Mouse (Mus musculus): ENCODE results near the gene 4931428F04Rik. TPM values are rescaled to one million over a fixed set of nuclear protein-coding genes. Genes with fewer than 3 reads are reported as not detected.

Gene 4931428F04Rik
- polyA plus RNA-seq, 1 experiment from 2014 or later = 114 TPM

MicroRNAs within 50 kb of the gene (microRNA counts, 519-probe panel; counts per million panel counts)
- 3,478 counts per million, percentile 44 among the panel's probes with 10 or more counts for microRNA mmu-miR-328

Small RNAs within 50 kb of the gene (microRNA-seq; reads per million reads assigned to microRNA genes)
- not detected for gene Gm27320
- 359 reads per million, percentile 64 among the genes with 10 or more reads in this experiment for gene Mir328

Other genes with a start within 250 kb of the 4931428F04Rik start
- not detected in 2 replicates for gene Ces3a, start 241.3 kb downstream of the 4931428F04Rik start, polyA plus RNA-seq (2015; fragmentation: Nextera tagmentation; extraction: Ambion mirVana)
- gene Ces3b, start 206.1 kb downstream of the 4931428F04Rik start, polyA plus RNA-seq (2015; fragmentation: Nextera tagmentation; extraction: Ambion mirVana) = not detected in 2 replicates
- not detected in 2 replicates for gene Ces4a, start 158.1 kb downstream of the 4931428F04Rik start, polyA plus RNA-seq (2015; fragmentation: Nextera tagmentation; extraction: Ambion mirVana)
- 33.0 and 35.6 TPM in 2 replicates for gene Cbfb, start 119.2 kb downstream of the 4931428F04Rik start, polyA plus RNA-seq (2015; fragmentation: Nextera tagmentation; extraction: Ambion mirVana)
- gene D230025D16Rik, start 64.7 kb downstream of the 4931428F04Rik start, polyA plus RNA-seq (2015; fragmentation: Nextera tagmentation; extraction: Ambion mirVana) = 27.4 and 29.5 TPM in 2 replicates
- 6.2 and 6.7 TPM in 2 replicates for gene B3gnt9, start 34.7 kb downstream of the 4931428F04Rik start, polyA plus RNA-seq (2015; fragmentation: Nextera tagmentation; extraction: Ambion mirVana)
- gene Tradd, start 25.3 kb downstream of the 4931428F04Rik start, polyA plus RNA-seq (2015; fragmentation: Nextera tagmentation; extraction: Ambion mirVana) = 19.9 and 21.1 TPM in 2 replicates
- 1.1 and 1.2 TPM in 2 replicates for gene Fbxl8, start 25.2 kb downstream of the 4931428F04Rik start, polyA plus RNA-seq (2015; fragmentation: Nextera tagmentation; extraction: Ambion mirVana)
- 0.27 and 0.44 TPM in 2 replicates for gene Hsf4, start 20.1 kb downstream of the 4931428F04Rik start, polyA plus RNA-seq (2015; fragmentation: Nextera tagmentation; extraction: Ambion mirVana)
- gene Nol3, start 13.7 kb downstream of the 4931428F04Rik start, polyA plus RNA-seq (2015; fragmentation: Nextera tagmentation; extraction: Ambion mirVana) = 3.9 and 4.5 TPM in 2 replicates
- 14.3 and 14.6 TPM in 2 replicates for gene Exoc3l, start 6.2 kb upstream of the 4931428F04Rik start, polyA plus RNA-seq (2015; fragmentation: Nextera tagmentation; extraction: Ambion mirVana)
- 45.6 and 47.0 TPM in 2 replicates for gene E2f4, start 7.8 kb upstream of the 4931428F04Rik start, polyA plus RNA-seq (2015; fragmentation: Nextera tagmentation; extraction: Ambion mirVana)
- 1.5 and 1.6 TPM in 2 replicates for gene Elmo3, start 15.7 kb upstream of the 4931428F04Rik start, polyA plus RNA-seq (2015; fragmentation: Nextera tagmentation; extraction: Ambion mirVana)
- gene Lrrc29, start 36.4 kb upstream of the 4931428F04Rik start, polyA plus RNA-seq (2015; fragmentation: Nextera tagmentation; extraction: Ambion mirVana) = 0.82 and 1.4 TPM in 2 replicates
- gene Tmem208, start 36.5 kb upstream of the 4931428F04Rik start, polyA plus RNA-seq (2015; fragmentation: Nextera tagmentation; extraction: Ambion mirVana) = 133 and 136 TPM in 2 replicates
- 0.74 and 0.76 TPM in 2 replicates for gene Fhod1, start 58.1 kb upstream of the 4931428F04Rik start, polyA plus RNA-seq (2015; fragmentation: Nextera tagmentation; extraction: Ambion mirVana)
- gene Slc9a5, start 59.0 kb upstream of the 4931428F04Rik start, polyA plus RNA-seq (2015; fragmentation: Nextera tagmentation; extraction: Ambion mirVana) = 7.3 and 7.4 TPM in 2 replicates
- 1.6 and 1.9 TPM in 2 replicates for gene Plekhg4, start 83.4 kb upstream of the 4931428F04Rik start, polyA plus RNA-seq (2015; fragmentation: Nextera tagmentation; extraction: Ambion mirVana)
- not detected in 2 replicates for gene Kctd19, start 123.6 kb upstream of the 4931428F04Rik start, polyA plus RNA-seq (2015; fragmentation: Nextera tagmentation; extraction: Ambion mirVana)
- 1.1 and 1.7 TPM in 2 replicates for gene Lrrc36, start 123.7 kb upstream of the 4931428F04Rik start, polyA plus RNA-seq (2015; fragmentation: Nextera tagmentation; extraction: Ambion mirVana)
- 170 and 181 TPM in 2 replicates for gene Tppp3, start 181.7 kb upstream of the 4931428F04Rik start, polyA plus RNA-seq (2015; fragmentation: Nextera tagmentation; extraction: Ambion mirVana)
- 30.9 and 34.3 TPM in 2 replicates for gene Zdhhc1, start 207.0 kb upstream of the 4931428F04Rik start, polyA plus RNA-seq (2015; fragmentation: Nextera tagmentation; extraction: Ambion mirVana)
- gene Hsd11b2, start 228.9 kb upstream of the 4931428F04Rik start, polyA plus RNA-seq (2015; fragmentation: Nextera tagmentation; extraction: Ambion mirVana) = 7.8 and 11.0 TPM in 2 replicates

Data from hindbrain, embryonic 13.5 days (tissue).